Mouse (Mus musculus) embryonic fibroblast, embryonic 13.5 days (primary cell): Measurements from ENCODE around the gene Gpr61. TPM values are rescaled to one million over a fixed set of nuclear protein-coding genes. Genes with fewer than 3 reads are reported as not detected.
A peak's percentile ranks its signal among the peaks of the same experiment; 100 is the strongest.

ENCODE experiments used
- H3K27ac ChIP-seq: 2 replicates; pipeline ENCODE4 v1.5.1; 2012; ENCODE audit warnings: low read length, control low read depth, inconsistent platforms; ENCODE audit not compliant: insufficient read depth
- H3K4me1 ChIP-seq: 2 replicates; pipeline ENCODE4 v1.6.1; 2011; ENCODE audit warnings: low read length; ENCODE audit not compliant: control insufficient read depth, insufficient read depth
- H3K4me3 ChIP-seq: 2 replicates; pipeline ENCODE4 v1.5.1; 2011; ENCODE audit warnings: mild to moderate bottlenecking, control low read depth, low read length; ENCODE audit not compliant: insufficient read depth
- CTCF ChIP-seq: IDR thresholded peaks from 2 replicates; pipeline ENCODE4 v1.5.1; 2011; ENCODE audit warnings: mild to moderate bottlenecking, control low read depth, low read length, moderate library complexity, borderline replicate concordance; ENCODE audit not compliant: insufficient read depth
- POLR2A ChIP-seq: IDR thresholded peaks from 2 replicates; pipeline ENCODE4 v1.6.1; 2011; ENCODE audit warnings: low read depth, mild to moderate bottlenecking, control low read depth, low read length, moderate library complexity
- polyA plus RNA-seq: library from polyadenylated mRNA; stranded (reverse); fragments of >200 nt; gene quantifications from 2 replicates; pipeline ENCODE4 v1.2.4, GENCODE M21; 2011; ENCODE audit warnings: low read depth; ENCODE audit not compliant: missing spikeins, insufficient read length

Gpr61 gene
- polyA plus RNA-seq, 1 experiment = not detected

DNA sequence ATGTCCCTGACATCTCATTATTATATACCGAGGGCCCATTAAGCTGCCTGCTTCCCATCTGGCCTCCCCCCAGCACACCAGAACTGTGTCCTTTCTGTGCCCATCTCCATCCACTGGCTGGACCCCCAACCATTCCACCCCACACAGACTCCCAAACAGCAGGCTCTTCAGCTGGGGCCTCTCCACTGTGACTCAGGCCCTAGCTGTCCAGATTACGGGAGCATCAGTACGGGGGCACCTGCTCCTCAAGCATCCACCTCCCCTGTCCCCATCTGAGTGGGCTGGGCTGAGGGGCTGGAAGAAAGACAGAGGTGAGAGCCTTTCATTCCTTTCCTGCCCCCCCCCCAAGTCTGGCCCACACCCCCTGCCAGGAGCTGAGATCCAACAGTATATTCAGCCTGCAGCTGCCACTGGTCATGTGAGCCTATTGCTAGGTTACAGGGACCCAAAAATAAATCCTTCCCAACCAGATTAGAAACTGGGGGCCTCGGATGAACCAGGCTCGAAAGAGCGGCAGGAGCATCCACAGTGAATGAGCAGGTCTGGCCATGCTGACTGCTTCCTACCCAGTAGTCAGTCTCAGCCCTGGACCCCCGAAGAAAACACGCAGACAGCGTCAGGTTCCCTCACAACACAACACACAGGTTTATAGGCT is 3.8 kb upstream of the Gpr61 start:
- no peak for TF ChIP-seq POLR2A
- no peak for TF ChIP-seq CTCF
- no peak overlapping the region for H3K27ac ChIP-seq
- H3K4me1 ChIP-seq = no peaks in the 10 kb centered on the region
- no peak overlapping the region for H3K4me3 ChIP-seq

DNA sequence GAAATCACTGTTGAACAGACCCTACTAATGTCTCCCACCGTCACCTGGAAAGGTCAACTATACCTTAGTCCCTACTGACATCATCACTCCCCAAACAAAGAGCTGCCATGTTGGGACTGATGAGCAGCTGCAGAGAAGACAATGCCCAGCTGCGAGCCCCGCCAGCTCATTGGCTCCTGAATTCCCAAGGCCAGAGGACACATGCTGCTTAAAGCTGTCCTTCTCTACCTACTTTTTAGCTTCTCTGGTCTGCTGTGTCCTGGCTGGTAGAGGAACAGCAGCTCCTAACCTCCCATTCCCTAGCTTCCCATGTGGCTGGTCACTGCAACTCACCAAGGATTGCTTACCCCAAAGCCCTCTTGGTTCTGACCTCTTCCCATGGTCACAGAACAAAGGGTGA is 2.4 kb downstream of the Gpr61 start:
- Histone ChIP-seq H3K4me3 (no peak overlapping the region), H3K4me1 (peaks cover 3% of the 10 kb centered on the region; the same call in 1 of the 2 replicates), H3K27ac (no peak overlapping the region)
- TF ChIP-seq POLR2A (no peak), CTCF (no peak)

DNA sequence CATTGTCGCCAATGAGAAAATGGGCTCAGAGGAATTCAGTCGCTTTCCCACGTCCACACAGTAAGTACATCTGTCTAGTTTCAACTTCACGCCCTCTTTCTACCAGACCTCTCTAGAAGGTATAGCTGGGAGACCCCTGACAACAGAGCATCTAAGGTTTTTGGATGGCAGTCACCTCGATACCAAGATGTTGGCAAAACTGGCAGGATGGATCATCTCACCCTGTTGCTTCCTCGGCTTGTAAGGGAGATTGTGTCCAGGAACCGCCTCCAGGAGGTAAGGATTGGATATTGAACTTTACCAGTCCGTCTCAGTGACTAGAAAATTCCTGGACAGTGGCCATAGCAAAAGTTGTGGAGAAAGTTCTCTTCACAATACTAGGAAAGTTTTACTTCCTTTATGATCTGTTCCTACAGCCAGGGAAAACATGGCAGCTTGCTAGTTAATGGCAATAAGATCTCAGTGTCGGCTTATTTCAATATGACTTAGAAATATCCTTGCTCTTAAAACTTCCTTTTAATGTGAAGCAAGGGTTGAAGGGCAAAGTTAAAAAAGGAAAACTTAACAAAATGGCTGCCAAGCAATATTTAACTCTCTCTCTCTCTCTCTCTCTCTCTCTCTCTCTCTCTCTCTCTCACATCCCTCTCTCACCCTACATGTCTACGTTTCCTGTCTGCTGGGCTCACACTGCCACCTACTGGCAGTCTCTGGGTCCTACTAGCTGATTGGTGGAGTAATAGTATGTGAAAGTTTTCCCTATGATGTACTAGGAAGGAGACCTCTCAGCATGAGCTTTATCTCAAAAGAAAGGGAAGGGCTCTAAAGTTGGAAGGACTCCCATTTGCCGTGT is 7.1 kb downstream of the Gpr61 start:
- Histone ChIP-seq H3K4me1 (peaks cover 6% of the 10 kb centered on the region; the same call in 1 of the 2 replicates), H3K27ac (peak overlapping the region; percentile 64), H3K4me3 (no peak overlapping the region)
- TF ChIP-seq POLR2A (no peak), CTCF (peak; percentile 91)

DNA sequence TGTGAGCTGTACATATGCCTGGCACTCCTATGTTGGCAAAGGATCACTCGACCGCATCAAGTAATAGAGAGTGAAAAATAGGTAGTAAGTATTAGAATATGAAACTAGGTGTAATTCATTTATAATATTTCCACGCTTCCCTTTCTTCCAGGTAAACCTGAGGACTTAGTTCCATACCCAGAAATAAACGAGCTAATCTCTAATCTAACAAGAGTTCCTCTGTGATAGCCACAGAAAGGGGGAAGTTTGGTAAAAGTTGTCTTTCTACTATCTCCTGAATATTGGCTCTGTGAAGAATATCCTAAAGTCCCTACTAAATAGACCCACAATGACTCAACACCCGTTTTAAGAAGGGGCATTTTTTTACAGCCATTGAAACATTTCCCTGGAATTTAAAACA is 8.0 kb downstream of the Gpr61 start:
- peak overlapping the region; percentile 1 for H3K27ac ChIP-seq
- peak overlapping the region; percentile 57 for H3K4me3 ChIP-seq
- peaks cover 8% of the 10 kb centered on the region; the same call in 1 of the 2 replicates for H3K4me1 ChIP-seq
- TF ChIP-seq CTCF = no peak
- TF ChIP-seq POLR2A = 0 out of 2 replicates have a peak, but pooled peaks have one; percentile 9

DNA sequence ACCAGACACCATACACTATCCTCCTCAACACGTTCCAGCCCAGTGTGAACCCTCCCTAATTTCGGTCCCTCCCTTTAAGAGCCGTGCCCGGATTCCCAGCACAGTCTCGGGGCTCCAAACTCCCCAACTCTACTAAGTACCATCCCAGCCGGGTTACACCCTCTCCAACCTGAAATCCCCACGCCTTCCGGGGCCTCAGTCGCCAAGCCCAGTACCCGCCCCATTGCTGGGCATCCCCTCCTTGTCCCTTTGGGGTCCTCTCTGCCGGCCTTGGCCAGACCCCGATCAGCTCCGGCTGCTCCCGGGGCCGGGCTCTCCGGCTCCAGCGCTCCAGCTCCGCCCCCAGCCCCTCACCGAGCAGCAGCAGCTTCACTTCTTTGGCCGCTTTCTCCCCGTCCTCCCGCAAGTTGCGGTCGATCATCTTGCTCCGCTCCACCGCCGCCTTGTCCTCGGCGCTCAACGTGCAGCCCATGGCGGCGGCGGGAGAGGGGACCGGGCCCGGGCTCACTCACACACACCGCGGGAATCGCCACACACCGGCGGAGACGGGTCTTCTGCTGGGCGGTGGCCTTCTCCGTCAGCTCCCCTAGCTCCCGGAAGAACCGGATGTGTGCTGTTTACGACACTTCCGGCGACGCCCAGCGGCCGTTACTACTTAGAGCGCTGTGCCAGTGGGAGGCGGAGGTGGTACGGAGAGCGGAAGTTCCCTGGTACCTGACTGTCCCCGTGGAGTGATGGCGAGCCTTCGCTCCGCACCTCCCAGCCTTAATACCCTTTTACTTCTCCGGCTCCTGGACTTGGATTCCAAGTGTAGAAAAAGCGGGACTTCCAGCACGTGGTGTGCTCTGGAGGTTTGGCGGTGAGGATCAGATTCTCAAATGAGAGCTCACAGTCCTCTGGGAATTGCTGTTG is 8.9 kb downstream of the Gpr61 start, which contains the start of gene Gnai3:
TSS of gene Gnai3 (minus strand) at position 613 of the 912 bp plus-strand sequence.
- TF ChIP-seq CTCF (no peak), POLR2A (peak; percentile 91)
- peaks cover 8% of the 10 kb centered on the region; the same call in 1 of the 2 replicates for H3K4me1 ChIP-seq
- H3K4me3 ChIP-seq = peak within 1 kb of the TSS; percentile 75
- H3K27ac ChIP-seq = peak within 1 kb of the TSS; percentile 69

DNA sequence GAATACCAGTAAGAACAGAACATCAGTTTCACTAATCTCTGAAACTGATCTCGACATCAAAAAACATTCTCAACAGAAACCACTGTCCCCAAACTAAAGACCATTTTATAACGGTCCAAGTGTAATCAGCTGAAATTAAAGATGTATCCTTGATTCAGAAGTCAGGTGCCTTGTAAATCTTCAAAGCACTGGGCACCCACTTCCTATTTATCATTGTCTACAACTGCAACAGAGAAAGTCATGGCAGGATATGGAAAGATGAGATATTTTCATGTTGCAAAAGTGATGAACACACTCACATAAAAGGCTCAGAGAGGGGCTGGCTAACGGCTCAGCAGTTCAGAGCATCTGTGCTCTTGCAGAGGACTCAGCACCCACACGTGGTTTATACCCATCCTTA is 13.9 kb downstream of the Gpr61 start:
- TF ChIP-seq POLR2A (no peak), CTCF (no peak)
- Histone ChIP-seq H3K4me1 (peaks cover 2% of the 10 kb centered on the region; the same call in 1 of the 2 replicates), H3K27ac (no peak overlapping the region), H3K4me3 (no peak overlapping the region)

DNA sequence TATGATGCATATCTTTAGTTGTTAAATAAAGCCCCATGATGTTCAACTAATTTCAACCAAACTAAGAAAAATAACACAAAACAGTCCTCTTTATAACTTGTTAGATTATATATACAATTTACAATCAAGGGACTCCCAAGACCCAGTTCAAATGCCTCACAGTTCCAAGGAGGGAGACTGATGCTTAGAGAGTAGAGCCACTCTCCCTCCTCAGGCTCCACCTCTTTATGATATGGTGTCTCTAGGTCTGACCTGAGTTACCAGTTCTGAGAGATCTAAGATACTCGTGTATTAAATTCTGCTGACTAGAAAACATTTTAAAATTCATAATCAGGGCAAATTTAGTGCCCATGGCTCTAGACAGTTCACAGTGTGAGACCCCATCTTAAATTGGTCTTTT is 15.6 kb downstream of the Gpr61 start:
- TF ChIP-seq POLR2A (no peak), CTCF (no peak)
- H3K4me1 ChIP-seq = peaks cover 2% of the 10 kb centered on the region; the same call in 1 of the 2 replicates
- no peak overlapping the region for H3K27ac ChIP-seq
- no peak overlapping the region for H3K4me3 ChIP-seq

DNA sequence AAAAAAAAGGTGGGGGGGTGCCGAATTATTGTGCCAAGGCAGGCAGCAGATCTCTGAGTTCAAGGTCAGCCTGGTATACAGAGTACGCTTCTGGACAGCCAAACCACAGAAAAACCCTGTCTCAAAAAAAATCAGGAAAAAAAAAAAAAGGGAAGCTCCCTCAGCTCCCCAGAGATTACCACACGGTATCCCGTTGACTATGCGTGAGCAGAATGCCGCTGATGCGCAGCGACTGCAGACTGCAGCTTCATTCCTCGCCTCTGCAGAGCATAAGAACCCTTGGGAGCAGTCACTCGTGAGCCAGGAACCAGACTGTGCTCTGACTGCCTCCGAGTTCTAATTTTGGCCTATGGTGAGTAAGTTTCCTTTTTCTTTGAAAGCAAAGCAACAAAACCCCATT is 20.0 kb downstream of the Gpr61 start:
- Histone ChIP-seq H3K4me1 (peaks cover 2% of the 10 kb centered on the region; the same call in 1 of the 2 replicates), H3K27ac (no peak overlapping the region), H3K4me3 (no peak overlapping the region)
- TF ChIP-seq CTCF (no peak), POLR2A (no peak)

DNA sequence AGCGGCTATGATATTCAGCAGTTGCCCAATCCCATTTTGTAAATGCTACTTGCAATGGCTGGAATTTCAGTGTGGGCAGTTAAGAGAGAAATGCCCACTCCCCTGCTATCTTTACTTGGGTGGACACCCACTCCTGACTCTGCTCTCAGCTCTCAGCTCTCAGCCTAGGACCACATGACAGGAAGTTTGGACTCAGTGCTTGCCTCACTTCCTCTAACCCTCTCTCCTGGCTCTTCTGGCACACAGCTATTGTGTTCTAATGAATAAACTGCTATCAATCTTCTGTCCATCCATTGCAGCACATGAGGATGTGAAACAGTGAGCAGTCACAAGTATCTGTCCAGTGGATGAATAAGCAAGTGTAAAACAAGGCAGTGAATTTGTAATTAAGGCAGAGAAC is 22.2 kb downstream of the Gpr61 start:
- TF ChIP-seq POLR2A = no peak
- no peak for TF ChIP-seq CTCF
- peaks cover 9% of the 10 kb centered on the region for H3K4me1 ChIP-seq
- H3K4me3 ChIP-seq = no peak overlapping the region
- no peak overlapping the region for H3K27ac ChIP-seq
